Mouse (Mus musculus) kidney, embryonic 16.5 days (tissue): ENCODE measurements around the gene Esp16. TPM values are rescaled to one million over a fixed set of nuclear protein-coding genes. Genes with fewer than 3 reads are reported as not detected.
"Not testable (repeated sequence)": the region's sequence is repeated elsewhere in the genome, so short reads cannot be mapped to it uniquely, and the experiment has no call there.

Source experiments
- ATAC-seq: fragments of 200-750 bp; cut with Nextera tagmentation; 2 replicates; pipeline ENCODE4 v1.8.0; 2017; ENCODE audit warnings: moderate TSS enrichment; ENCODE audit not compliant: low FRiP score, low TSS enrichment
- H3K27ac ChIP-seq: fragments of 300-500 bp; sonication (generic); 2 replicates; pipeline ENCODE4 v1.5.1; 2014; ENCODE audit warnings: low read length
- H3K27me3 ChIP-seq: fragments of 300-500 bp; sonication (generic); 2 replicates; pipeline ENCODE4 v1.6.1; 2014; ENCODE audit warnings: low read length, control low read depth, mixed read lengths; ENCODE audit not compliant: insufficient read depth
- H3K36me3 ChIP-seq: fragments of 300-500 bp; sonication (generic); 2 replicates; pipeline ENCODE4 v1.6.1; 2014; ENCODE audit warnings: low read length, control low read depth, mixed read lengths; ENCODE audit not compliant: insufficient read depth
- H3K4me1 ChIP-seq: fragments of 300-500 bp; sonication (generic); 2 replicates; pipeline ENCODE4 v1.6.1; 2014; ENCODE audit warnings: low read length, control low read depth, mixed read lengths; ENCODE audit not compliant: insufficient read depth
- H3K4me2 ChIP-seq: fragments of 300-500 bp; sonication (generic); replicated peaks from 2 replicates; pipeline ENCODE4 v1.6.1; 2014; ENCODE audit warnings: low read depth, low read length
- H3K4me3 ChIP-seq: fragments of 300-500 bp; sonication (generic); 2 replicates; pipeline ENCODE4 v1.5.1; 2014; ENCODE audit warnings: mild to moderate bottlenecking, low read length
- H3K9ac ChIP-seq: fragments of 300-500 bp; sonication (generic); replicated peaks from 2 replicates; pipeline ENCODE4 v1.6.1; 2014; ENCODE audit warnings: low read length
- H3K9me3 ChIP-seq: fragments of 300-500 bp; sonication (generic); 2 replicates; pipeline ENCODE4 v1.6.1; 2016; ENCODE audit warnings: low read length, control low read depth
- WGBS: fragments of 180-500 bp; shearing (Covaris S2); extraction: QIAGEN DNeasy Blood & Tissue Kit; methylation state at CpG from one replicate; pipeline ENCODE4 v1.1.7; 2014; 5-methylcytosine and 5-hydroxymethylcytosine counted together
- polyA plus RNA-seq: library from polyadenylated mRNA; unstranded; fragments of >200 nt; fragmentation: Nextera tagmentation; extraction: Ambion mirVana; gene quantifications from 2 replicates; pipeline ENCODE4 v1.2.1, GENCODE M21; 2015

Esp16 gene
- polyA plus RNA-seq: not detected in 2 replicates

- not testable (repeated sequence) for H3K27ac ChIP-seq, H3K9me3 ChIP-seq, ATAC-seq, H3K4me3 ChIP-seq, H3K36me3 ChIP-seq, H3K27me3 ChIP-seq, H3K4me1 ChIP-seq, H3K4me2 ChIP-seq, H3K9ac ChIP-seq
- WGBS: 75% methylated on average over 6 of the region's 6 CpGs
These were observed at the start of gene Esp16 for GRCm38 (mm10) chr17:39535842-39536241. Gene Esp16 (plus strand): TSS chr17:39536142.

- H3K9me3 ChIP-seq, H3K4me3 ChIP-seq, H3K27me3 ChIP-seq, H3K27ac ChIP-seq, H3K9ac ChIP-seq, H3K36me3 ChIP-seq, H3K4me1 ChIP-seq, H3K4me2 ChIP-seq, ATAC-seq: not testable (repeated sequence)
These were observed 37.9 kb upstream of the Esp16 start for GRCm38 (mm10) chr17:39498043-39498442.

Other genes with a start within 250 kb of the Esp16 start
- gene Esp18, start 129.8 kb upstream of the Esp16 start, polyA plus RNA-seq: not detected in 2 replicates
- gene Esp15, start 104.8 kb downstream of the Esp16 start, polyA plus RNA-seq: not detected in 2 replicates